Mouse (Mus musculus) G1E (cell line): ENCODE measurements at regions not wholly inside any gene's neighbourhood (a gene's known extent, or its start where the extent isn't known, plus 50 kb on each side); places are given as distances from the start of the nearest gene placed in this dataset.

Experiments
- ATAC-seq: 2 replicates; pipeline ENCODE4 v1.8.0; 2016; ENCODE audit warnings: mild to moderate bottlenecking; ENCODE audit not compliant: insufficient number of reproducible peaks, poor library complexity, low FRiP score, severe bottlenecking; ENCODE audit errors: extremely low read depth
- DNase-seq: peaks from one replicate; pipeline ENCODE4 v3.0.0; 2012; ENCODE audit warnings: low spot score
- H3K27me3 ChIP-seq: 2 replicates; pipeline ENCODE4 v1.6.1; 2012; ENCODE audit warnings: mild to moderate bottlenecking, low read length, inconsistent platforms; ENCODE audit not compliant: insufficient read depth
- H3K36me3 ChIP-seq: replicated peaks from 2 replicates; pipeline ENCODE3; 2012; ENCODE audit warnings: mild to moderate bottlenecking, inconsistent platforms
- H3K4me1 ChIP-seq: 2 replicates; pipeline ENCODE4 v1.6.1; 2012; ENCODE audit warnings: low read depth, low read length, inconsistent platforms, mixed read lengths; ENCODE audit not compliant: insufficient read depth
- H3K4me3 ChIP-seq: 2 replicates; pipeline ENCODE4 v1.5.1; 2012; ENCODE audit warnings: low read depth, mild to moderate bottlenecking, inconsistent platforms, low read length, moderate library complexity, mixed read lengths
- H3K9me3 ChIP-seq: replicated peaks from 2 replicates; pipeline ENCODE4 v1.6.1; 2012; ENCODE audit warnings: inconsistent platforms
- CTCF ChIP-seq: IDR thresholded peaks from 2 replicates; pipeline ENCODE4 v1.5.1; 2012; ENCODE audit warnings: low read depth, low read length, inconsistent platforms, mixed read lengths
- GATA1 ChIP-seq: IDR thresholded peaks from 2 replicates; pipeline ENCODE4 v1.6.1; 2012; ENCODE audit warnings: borderline replicate concordance, low read length, inconsistent platforms, mixed read lengths
- GATA2 ChIP-seq: IDR thresholded peaks from 2 replicates; pipeline ENCODE4 v1.6.1; 2012; ENCODE audit warnings: low read depth, low read length, inconsistent platforms, borderline replicate concordance
- POLR2AphosphoS5 ChIP-seq: IDR thresholded peaks from 2 replicates; pipeline ENCODE4 v1.6.1; 2012; ENCODE audit warnings: low read depth, low read length, inconsistent platforms; ENCODE audit not compliant: insufficient replicate concordance
- TAL1 ChIP-seq: conservative IDR thresholded peaks from 2 replicates; pipeline ENCODE4 v1.6.1; 2012; ENCODE audit warnings: low read depth, low read length, inconsistent platforms, mixed read lengths

GRCm38 (mm10) chr3:127958919-127959684 is 63.0 kb upstream of the Fam241a start:
- DNase-seq (no peak), ATAC-seq (no peak)
- H3K36me3 ChIP-seq = no peaks in the 10 kb centered on the region
- TF ChIP-seq GATA2 = no peak
- no peak for TF ChIP-seq POLR2AphosphoS5
- TF ChIP-seq CTCF = no peak
- no peak for TF ChIP-seq TAL1
- TF ChIP-seq GATA1 = no peak
- no peak overlapping the region for H3K4me3 ChIP-seq
- H3K4me1 ChIP-seq = no peaks in the 10 kb centered on the region
- H3K27me3 ChIP-seq = peaks cover 8% of the 10 kb centered on the region; the same call in 1 of the 2 replicates
- H3K9me3 ChIP-seq = no peaks in the 10 kb centered on the region

DNA sequence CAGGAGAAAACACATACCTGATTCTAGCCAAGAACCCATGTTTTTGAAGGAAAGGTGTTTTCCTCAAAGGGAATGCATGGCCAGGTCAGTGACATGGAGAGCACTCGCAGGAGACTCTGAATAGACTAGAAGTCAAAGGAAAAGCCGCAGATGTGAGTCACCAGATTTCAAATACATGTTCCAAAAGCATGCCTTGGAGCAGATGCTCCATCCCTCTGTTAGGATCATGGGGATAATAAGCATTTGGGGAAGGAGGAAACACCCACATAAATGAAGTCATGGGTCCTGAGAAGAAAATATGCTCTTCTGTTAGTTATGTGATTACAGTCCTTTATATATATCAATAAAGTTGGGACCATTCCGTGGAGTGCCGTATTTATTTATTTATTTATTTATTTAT is 58.7 kb upstream of the Fam241a start:
- no peaks in the 10 kb centered on the region for H3K4me1 ChIP-seq
- no peaks in the 10 kb centered on the region for H3K9me3 ChIP-seq
- TF ChIP-seq GATA2 = no peak
- no peak for TF ChIP-seq POLR2AphosphoS5
- TF ChIP-seq CTCF = no peak
- TF ChIP-seq TAL1 = no peak
- no peak for TF ChIP-seq GATA1
- no peak overlapping the region for H3K4me3 ChIP-seq
- no peak for DNase-seq
- no peak for ATAC-seq
- H3K27me3 ChIP-seq = peaks cover 8% of the 10 kb centered on the region; the same call in 1 of the 2 replicates
- H3K36me3 ChIP-seq = no peaks in the 10 kb centered on the region

DNA sequence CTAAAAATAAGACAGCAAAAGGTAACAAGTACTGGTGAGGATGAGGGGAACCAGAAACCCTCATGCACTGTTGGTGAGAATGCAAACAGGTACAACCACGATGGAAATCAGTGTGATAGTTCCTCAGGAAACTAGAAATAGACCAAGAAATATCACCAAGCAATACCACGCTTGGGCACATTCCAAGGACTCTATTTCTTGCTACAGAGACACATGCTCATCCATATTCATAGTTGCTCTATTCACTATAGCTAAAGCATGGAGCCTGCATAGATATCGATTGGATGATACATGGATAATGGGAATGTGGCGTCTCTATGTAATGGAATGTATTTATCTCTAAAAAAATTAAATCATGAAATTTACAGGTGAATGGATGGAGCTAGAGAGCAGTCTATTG is 57.5 kb upstream of the Fam241a start:
- Histone ChIP-seq H3K4me3 (no peak overlapping the region), H3K27me3 (peaks cover 4% of the 10 kb centered on the region; the same call in 1 of the 2 replicates), H3K4me1 (no peaks in the 10 kb centered on the region), H3K9me3 (no peaks in the 10 kb centered on the region), H3K36me3 (no peaks in the 10 kb centered on the region)
- TF ChIP-seq GATA1 = no peak
- no peak for TF ChIP-seq GATA2
- TF ChIP-seq TAL1 = no peak
- no peak for TF ChIP-seq POLR2AphosphoS5
- ATAC-seq = no peak
- DNase-seq = no peak

- Histone ChIP-seq H3K4me1 (peaks cover 7% of the 10 kb centered on the region; the same call in 1 of the 2 replicates), H3K36me3 (no peaks in the 10 kb centered on the region), H3K27me3 (no peaks in the 10 kb centered on the region), H3K4me3 (no peak overlapping the region), H3K9me3 (no peaks in the 10 kb centered on the region)
- DNase-seq (no peak), ATAC-seq (peak; percentile 69)
- TF ChIP-seq POLR2AphosphoS5 (no peak), GATA1 (no peak), CTCF (peak; percentile 21; the same call in 1 of the 2 replicates), GATA2 (no peak), TAL1 (no peak)
Observed at GRCm38 (mm10) chr3:127948898-127949620, 52.9 kb upstream of the Fam241a start.

- DNase-seq (no peak), ATAC-seq (no peak; the same call in 1 of the 2 replicates)
- Histone ChIP-seq H3K4me1 (peaks cover 10% of the 10 kb centered on the region; the same call in 1 of the 2 replicates), H3K36me3 (no peaks in the 10 kb centered on the region), H3K27me3 (peaks cover 2% of the 10 kb centered on the region; the same call in 1 of the 2 replicates), H3K9me3 (no peaks in the 10 kb centered on the region), H3K4me3 (no peak overlapping the region)
- no peak for TF ChIP-seq GATA2
Observed at GRCm38 (mm10) chr3:127948326-127948725, 52.2 kb upstream of the Fam241a start.
